Mouse (Mus musculus) kidney, postnatal 0 days (tissue): ENCODE data around the gene Gm9970. TPM values are rescaled to one million over a fixed set of nuclear protein-coding genes. Genes with fewer than 3 reads are reported as not detected.

Source experiments
- ATAC-seq: fragments of 200-750 bp; cut with Nextera tagmentation; replicated peaks from 2 replicates; pipeline ENCODE4 v1.8.0; 2017; ENCODE audit warnings: low read depth, moderate number of reproducible peaks, moderate TSS enrichment, moderate library complexity; ENCODE audit not compliant: low FRiP score
- DNase-seq: peaks from one replicate; pipeline ENCODE4 v3.0.0-alpha.2; 2016; ENCODE audit warnings: low spot score
- H3K27ac ChIP-seq: fragments of 300-500 bp; sonication (generic); 2 replicates; pipeline ENCODE4 v1.5.1; 2014; ENCODE audit warnings: mild to moderate bottlenecking
- H3K27me3 ChIP-seq: fragments of 300-500 bp; sonication (generic); 2 replicates; pipeline ENCODE4 v1.6.1; 2014; ENCODE audit warnings: low read length, mixed read lengths; ENCODE audit not compliant: insufficient read depth
- H3K36me3 ChIP-seq: fragments of 300-500 bp; sonication (generic); 2 replicates; pipeline ENCODE4 v1.6.1; 2014; ENCODE audit warnings: low read length, mixed read lengths; ENCODE audit not compliant: insufficient read depth
- H3K4me1 ChIP-seq: fragments of 300-500 bp; sonication (generic); replicated peaks from 2 replicates; pipeline ENCODE4 v1.6.1; 2014; ENCODE audit warnings: antibody characterized with exemption, low read length, mixed read lengths; ENCODE audit not compliant: insufficient read depth
- H3K4me2 ChIP-seq: fragments of 300-500 bp; sonication (generic); 2 replicates; pipeline ENCODE4 v1.6.1; 2014; ENCODE audit warnings: mild to moderate bottlenecking, low read length, moderate library complexity, mixed read lengths
- H3K4me3 ChIP-seq: fragments of 300-500 bp; sonication (generic); replicated peaks from 2 replicates; pipeline ENCODE4 v1.5.1; 2014; ENCODE audit warnings: low read depth, low read length
- H3K9ac ChIP-seq: fragments of 300-500 bp; sonication (generic); 2 replicates; pipeline ENCODE4 v1.6.1; 2014; ENCODE audit warnings: low read depth, low read length
- H3K9me3 ChIP-seq: fragments of 300-500 bp; sonication (generic); replicated peaks from 2 replicates; pipeline ENCODE4 v1.6.1; 2016; ENCODE audit warnings: low read length, inconsistent platforms, mixed read lengths
- CTCF ChIP-seq: IDR thresholded peaks from 2 replicates; pipeline ENCODE4 v1.5.1; 2016; ENCODE audit warnings: antibody characterized with exemption, low read depth, mild to moderate bottlenecking, moderate library complexity
- WGBS: fragments of 180-500 bp; shearing (Covaris S2); extraction: QIAGEN DNeasy Blood & Tissue Kit; methylation state at CpG from one replicate; pipeline ENCODE4 v1.1.7; 2014; 5-methylcytosine and 5-hydroxymethylcytosine counted together
- polyA plus RNA-seq: library from polyadenylated mRNA; unstranded; fragments of >200 nt; fragmentation: Nextera tagmentation; extraction: Ambion mirVana; gene quantifications from 2 replicates; pipeline ENCODE4 v1.2.1, GENCODE M21; 2015

The Gm9970 gene
- 0.82 and 0.92 TPM in 2 replicates for polyA plus RNA-seq

DNA sequence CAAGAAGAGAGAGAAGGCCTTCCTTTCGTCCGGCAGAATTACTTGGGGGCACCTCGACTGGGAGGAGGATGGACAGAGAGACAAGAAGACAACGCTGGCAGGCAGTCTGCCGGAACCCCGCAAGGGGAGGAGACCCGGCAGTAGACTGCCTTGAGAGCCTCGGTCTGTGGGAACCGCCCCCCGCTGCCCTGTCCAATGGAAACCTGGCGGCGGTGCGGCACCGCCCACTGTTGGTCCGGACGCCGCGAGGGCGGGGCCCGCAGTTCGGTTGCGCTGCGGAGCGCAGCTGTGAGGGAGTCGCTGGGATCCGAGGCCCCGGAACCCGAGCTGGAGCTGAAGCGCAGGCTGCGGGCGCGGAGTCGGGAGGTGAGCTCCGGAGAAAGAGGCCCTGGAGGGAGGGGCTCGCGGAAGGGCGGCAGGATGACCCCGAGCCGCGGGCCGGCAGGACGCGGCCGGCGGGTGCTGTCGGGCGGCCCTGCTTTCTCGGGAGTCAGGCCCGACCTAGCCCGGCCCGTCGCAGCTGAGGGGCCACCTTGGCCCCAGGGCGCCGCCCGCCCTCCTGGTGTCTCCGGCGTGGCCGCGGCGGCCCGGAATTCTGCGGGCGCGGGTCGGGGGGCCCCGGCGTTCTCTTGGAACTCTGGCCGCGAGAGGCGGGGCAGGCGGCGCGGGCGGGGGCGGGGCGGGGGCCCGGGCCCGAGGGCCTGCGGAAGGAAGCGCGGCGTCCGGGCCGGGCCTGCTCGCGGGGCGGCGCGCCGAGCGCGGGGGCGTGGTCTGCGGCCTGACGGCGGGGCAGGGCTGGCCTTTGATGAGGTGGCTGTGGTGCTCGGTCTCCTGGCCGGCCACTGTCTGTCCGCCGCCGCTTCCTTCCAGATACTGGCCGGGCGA lies at the start of gene Gm9970, which contains the start of gene Nrbp1:
TSS of gene Gm9970 (minus strand) at position 596 of the 885 bp plus-strand sequence.
TSS of gene Nrbp1 (plus strand) at position 228 of the 885 bp plus-strand sequence.
- Histone ChIP-seq H3K27me3 (no peaks in the 10 kb centered on the region), H3K4me2 (peak within 1 kb of the TSS; percentile 72), H3K36me3 (peaks cover 24% of the 10 kb centered on the region), H3K9me3 (no peaks in the 10 kb centered on the region), H3K27ac (peak within 1 kb of the TSS; percentile 99), H3K9ac (peak within 1 kb of the TSS; percentile 98), H3K4me1 (peaks cover 4% of the 10 kb centered on the region; the same call in 1 of the 2 replicates), H3K4me3 (peak within 1 kb of the TSS; percentile 95)
- DNase-seq (peak; percentile 98), ATAC-seq (peak; percentile 98)
- WGBS: under 1% methylated on average over 95 of the region's 103 CpGs
- peak; percentile 24; the same call in 1 of the 2 replicates for TF ChIP-seq CTCF

DNA sequence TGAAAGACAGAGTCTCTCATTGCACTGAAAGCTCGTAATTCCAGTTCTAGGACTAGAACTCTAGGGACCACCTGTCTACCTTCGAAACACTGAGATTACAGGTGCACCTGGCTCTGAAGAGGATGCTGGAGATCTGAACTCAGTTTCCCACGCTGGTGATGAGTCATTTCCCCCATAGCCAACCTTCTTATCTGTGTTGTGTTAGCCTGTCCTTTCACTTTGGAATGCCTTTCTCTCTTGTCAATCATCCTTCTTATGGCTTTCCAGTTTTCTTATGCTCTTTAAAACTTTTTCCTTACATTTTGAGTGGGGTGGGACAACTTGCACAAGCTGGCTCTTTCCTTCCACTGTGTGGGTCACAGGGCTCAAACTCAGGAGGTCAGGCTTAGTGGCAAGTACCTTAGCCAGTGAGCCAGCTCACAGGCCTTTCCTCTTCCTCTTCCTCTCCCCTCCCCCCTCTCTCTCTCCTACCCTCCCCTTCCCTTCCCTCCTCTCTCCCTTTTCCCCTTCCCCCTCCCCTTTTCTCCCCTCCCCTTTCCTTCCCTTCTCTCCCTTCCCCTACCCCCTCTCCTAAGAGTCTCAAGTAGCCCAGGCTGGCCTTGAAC lies 48.7 kb upstream of the Gm9970 start:
- H3K4me3 ChIP-seq: no peak overlapping the region
- H3K36me3 ChIP-seq: peaks cover 14% of the 10 kb centered on the region
- 88% methylated on average over 3 of the region's 3 CpGs for WGBS

DNA sequence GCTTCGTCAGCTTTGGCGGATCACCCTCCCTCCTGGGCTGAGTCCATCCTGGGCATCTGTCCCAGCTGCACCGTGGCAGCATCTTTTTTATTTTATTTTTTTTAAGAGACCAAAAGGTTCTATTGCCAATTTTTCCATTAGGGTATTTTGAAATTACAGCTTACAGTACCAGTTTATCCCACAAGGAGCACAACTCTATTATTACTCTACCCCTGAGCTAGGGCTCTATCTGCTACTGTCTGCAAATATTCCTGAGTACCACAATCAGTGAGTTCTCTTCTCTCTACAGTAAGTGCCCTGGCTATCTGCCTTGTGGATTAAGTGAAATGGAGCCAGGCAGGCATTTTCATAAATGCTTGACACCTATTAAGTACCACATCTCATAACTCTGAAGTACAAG lies 47.6 kb upstream of the Gm9970 start:
- no peak overlapping the region for H3K4me3 ChIP-seq
- no peak for ATAC-seq
- no peak for TF ChIP-seq CTCF
- no peak overlapping the region for H3K27ac ChIP-seq
- H3K9ac ChIP-seq: no peak overlapping the region
- H3K4me2 ChIP-seq: no peak overlapping the region
- no peaks in the 10 kb centered on the region for H3K9me3 ChIP-seq
- WGBS: 75% methylated on average over 3 of the region's 3 CpGs
- H3K27me3 ChIP-seq: no peaks in the 10 kb centered on the region
- peaks cover 21% of the 10 kb centered on the region for H3K36me3 ChIP-seq
- no peak for DNase-seq
- H3K4me1 ChIP-seq: peaks cover 11% of the 10 kb centered on the region

More for the DNA sequence above, 48.7 kb upstream of the Gm9970 start:
- no peak for TF ChIP-seq CTCF
- peaks cover 13% of the 10 kb centered on the region for H3K4me1 ChIP-seq
- no peak overlapping the region for H3K27ac ChIP-seq
- H3K9me3 ChIP-seq: no peaks in the 10 kb centered on the region
- H3K4me2 ChIP-seq: peak overlapping the region; percentile 61; the same call in 1 of the 2 replicates
- DNase-seq (no peak), ATAC-seq (no peak)
- no peak overlapping the region for H3K9ac ChIP-seq
- H3K27me3 ChIP-seq: no peaks in the 10 kb centered on the region

DNA sequence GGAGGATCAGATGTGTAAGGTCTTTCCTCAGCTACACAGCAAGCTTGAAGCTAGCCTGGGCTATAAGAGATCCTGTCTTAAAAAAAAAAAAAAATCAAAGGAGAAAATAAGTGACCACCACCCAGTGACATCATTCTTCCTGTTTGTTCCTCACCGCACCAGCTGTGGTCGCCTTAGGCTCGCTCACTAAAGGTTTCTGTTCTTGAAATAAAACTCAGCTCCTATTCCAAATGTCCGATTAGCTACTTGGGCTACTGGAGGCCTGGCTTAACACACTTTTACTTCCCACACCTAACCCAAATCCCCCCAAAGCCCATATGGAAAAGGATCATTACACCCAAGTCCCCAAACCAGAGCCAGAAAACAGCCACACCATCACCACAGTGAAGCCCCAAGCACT lies 47.2 kb upstream of the Gm9970 start:
- Histone ChIP-seq H3K27ac (no peak overlapping the region), H3K9ac (no peak overlapping the region), H3K4me2 (no peak overlapping the region), H3K4me1 (peaks cover 11% of the 10 kb centered on the region), H3K27me3 (no peaks in the 10 kb centered on the region), H3K4me3 (no peak overlapping the region), H3K36me3 (peaks cover 25% of the 10 kb centered on the region), H3K9me3 (no peaks in the 10 kb centered on the region)
- WGBS: 71% methylated on average over 4 of the region's 4 CpGs
- DNase-seq (no peak), ATAC-seq (no peak)
- TF ChIP-seq CTCF: no peak

DNA sequence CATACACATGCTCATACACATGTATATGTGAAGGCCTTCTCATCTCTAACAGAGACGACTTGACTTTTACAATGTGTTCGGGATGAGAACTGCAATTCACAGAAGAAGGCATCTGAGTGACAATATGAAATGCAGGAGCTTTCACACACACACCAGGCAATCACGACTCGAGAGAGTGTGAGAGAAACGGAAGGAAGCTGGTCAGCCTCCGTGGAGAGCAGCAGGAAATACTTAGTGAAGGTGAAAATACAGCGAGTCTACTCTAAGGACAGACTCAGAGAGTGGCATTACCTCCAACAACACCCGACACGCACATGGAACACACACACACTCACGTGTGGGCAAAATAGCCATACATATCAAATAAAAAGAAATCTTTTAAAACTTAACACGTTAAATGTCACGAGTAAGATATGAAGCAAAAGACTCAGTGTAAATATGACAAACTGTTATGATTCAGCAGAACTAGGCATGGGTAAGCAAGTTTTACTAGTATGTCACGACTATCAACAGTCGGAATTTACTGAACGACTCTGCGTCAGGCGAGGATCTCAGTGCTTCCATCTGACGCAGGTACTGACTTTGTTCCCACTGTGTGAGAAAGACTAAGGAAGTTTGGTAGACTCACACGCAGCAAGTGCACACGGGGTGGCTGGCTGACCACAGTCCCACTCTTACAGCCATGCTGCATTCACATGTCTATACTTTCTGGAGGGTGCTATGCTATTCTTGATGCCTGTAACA lies 38.4 kb upstream of the Gm9970 start:
- DNase-seq (no peak), ATAC-seq (no peak)
- H3K36me3 ChIP-seq: peaks cover 40% of the 10 kb centered on the region
- no peaks in the 10 kb centered on the region for H3K27me3 ChIP-seq
- WGBS: 84% methylated on average over 20 of the region's 20 CpGs
- H3K4me2 ChIP-seq: no peak overlapping the region
- no peaks in the 10 kb centered on the region for H3K9me3 ChIP-seq
- no peak for TF ChIP-seq CTCF
- no peaks in the 10 kb centered on the region for H3K4me1 ChIP-seq
- H3K4me3 ChIP-seq: no peak overlapping the region
- no peak overlapping the region for H3K27ac ChIP-seq
- H3K9ac ChIP-seq: no peak overlapping the region

DNA sequence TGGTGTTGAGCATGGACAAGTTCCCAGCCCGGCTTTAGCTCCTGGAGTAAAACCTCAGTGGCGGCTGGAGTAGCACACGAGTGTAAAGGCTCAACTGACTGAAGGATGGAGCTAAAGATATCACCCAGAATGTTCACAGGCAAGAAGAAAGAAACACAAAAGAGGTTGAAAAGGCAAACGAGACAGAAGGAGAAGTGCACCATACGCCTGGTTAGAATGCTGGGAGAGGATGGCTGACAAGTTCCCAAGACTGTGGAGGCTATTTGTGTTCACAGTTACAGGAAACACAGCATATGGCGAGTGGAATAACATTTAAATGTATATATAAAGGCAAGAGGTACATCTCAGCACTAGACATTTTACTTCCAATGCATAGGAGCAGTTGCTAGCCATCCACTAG lies 32.0 kb upstream of the Gm9970 start:
- no peak overlapping the region for H3K27ac ChIP-seq
- WGBS: 90% methylated on average over 6 of the region's 6 CpGs
- H3K36me3 ChIP-seq: peaks cover 18% of the 10 kb centered on the region; the same call in 1 of the 2 replicates
- H3K9ac ChIP-seq: no peak overlapping the region
- TF ChIP-seq CTCF: no peak
- ATAC-seq: no peak
- H3K4me2 ChIP-seq: no peak overlapping the region
- no peak for DNase-seq
- H3K4me1 ChIP-seq: no peaks in the 10 kb centered on the region
- H3K9me3 ChIP-seq: no peaks in the 10 kb centered on the region
- no peaks in the 10 kb centered on the region for H3K27me3 ChIP-seq
- no peak overlapping the region for H3K4me3 ChIP-seq
